Mouse (Mus musculus) heart, adult 2 months (tissue): ENCODE measurements at regions not wholly inside any gene's neighbourhood (a gene's known extent, or its start where the extent isn't known, plus 50 kb on each side); places are given as distances from the start of the nearest gene placed in this dataset.

Source experiments
- CTCF ChIP-seq: fragments of 200-600 bp; IDR thresholded peaks from 2 replicates; pipeline ENCODE4 v1.8.1; 2022; ENCODE audit warnings: antibody characterized with exemption, mild to moderate bottlenecking, moderate library complexity
- POLR2A ChIP-seq: fragments of 200-500 bp; IDR thresholded peaks from 2 replicates; pipeline ENCODE4 v1.6.1; 2011; ENCODE audit warnings: mild to moderate bottlenecking, low read depth, low read length, control low read depth; ENCODE audit not compliant: insufficient read depth

DNA sequence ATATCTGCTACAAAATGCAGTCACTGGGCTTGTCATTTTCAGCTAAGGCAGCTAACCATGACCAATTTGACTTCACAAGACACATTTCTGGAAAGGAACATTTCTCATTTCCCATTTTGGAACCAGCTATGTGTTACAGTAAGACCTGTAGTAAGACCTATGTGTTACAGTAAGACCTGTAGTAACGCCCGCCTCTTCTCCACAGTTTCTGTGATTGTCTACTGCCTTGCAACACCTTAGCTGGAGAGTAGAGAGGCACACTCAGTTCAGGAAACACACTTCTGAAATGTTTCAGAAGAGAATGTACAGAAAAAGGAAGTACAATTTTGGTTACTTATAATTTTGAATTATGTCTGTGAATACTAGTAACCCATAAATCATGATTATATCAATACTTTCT lies 508.2 kb upstream of the Vrk2 start:
- TF ChIP-seq CTCF = no peak
- TF ChIP-seq POLR2A = no peak
